Mouse (Mus musculus) liver, adult 2 months (tissue): ENCODE results near the gene Prss16.

ENCODE experiments used
- CTCF ChIP-seq: fragments of 200-500 bp; IDR thresholded peaks from 2 replicates; pipeline ENCODE4 v1.5.1; 2011; ENCODE audit warnings: low read depth, low read length, control low read depth
- POLR2A ChIP-seq: fragments of 200-500 bp; IDR thresholded peaks from 2 replicates; pipeline ENCODE4 v1.6.1; 2011; ENCODE audit warnings: low read length, control low read depth; ENCODE audit not compliant: insufficient read depth; ENCODE audit errors: extremely low read depth

GRCm38 (mm10) chr13:22020901-22021339, 11.4 kb upstream of the Prss16 start:
- TF ChIP-seq CTCF (no peak), POLR2A (no peak)
